Mouse (Mus musculus) myocyte (in vitro differentiated cells): ENCODE data around the gene Rapgef5. TPM values are rescaled to one million over a fixed set of nuclear protein-coding genes. Genes with fewer than 3 reads are reported as not detected.

ENCODE experiments used
- H3K27me3 ChIP-seq: one replicate; pipeline ENCODE4 v1.6.1; 2011; ENCODE audit not compliant: control insufficient read depth, insufficient read depth, insufficient read length
- H3K36me3 ChIP-seq: one replicate; pipeline ENCODE4 v1.6.1; 2011; ENCODE audit not compliant: control insufficient read depth, insufficient read depth
- H3K4me2 ChIP-seq: one replicate; pipeline ENCODE4 v1.6.1; 2011; ENCODE audit warnings: low read depth, control low read depth
- H3K4me3 ChIP-seq: one replicate; pipeline ENCODE4 v1.5.1; 2011; ENCODE audit warnings: mild to moderate bottlenecking, control low read depth, moderate library complexity
- H3K79me2 ChIP-seq: one replicate; pipeline ENCODE4 v1.6.1; 2011; ENCODE audit not compliant: control insufficient read depth, insufficient read depth
- H3ac ChIP-seq: one replicate; pipeline ENCODE4 v1.6.1; 2011; ENCODE audit not compliant: control insufficient read depth, insufficient read length
- CEBPB ChIP-seq: IDR thresholded peaks from 2 replicates; pipeline ENCODE4 v1.6.1; 2011; ENCODE audit warnings: mild to moderate bottlenecking, moderate library complexity; ENCODE audit not compliant: poor library complexity, insufficient read depth, severe bottlenecking
- E2F4 ChIP-seq: IDR thresholded peaks from one replicate; pipeline ENCODE4 v1.6.1; 2011; ENCODE audit warnings: mild to moderate bottlenecking, control low read depth, moderate library complexity; ENCODE audit not compliant: insufficient read depth
- MAX ChIP-seq: IDR thresholded peaks from one replicate; pipeline ENCODE4 v1.6.1; 2011; ENCODE audit warnings: low read depth, mild to moderate bottlenecking, control low read depth
- MYOD1 ChIP-seq, 3 experiments: IDR thresholded peaks; one replicate each; pipeline ENCODE4 v1.6.1; 2011; ENCODE audit warnings: control low read depth in 2 of 3, low read depth in 2 of 3, mild to moderate bottlenecking in 2 of 3, moderate library complexity in 1 of 3; ENCODE audit not compliant: insufficient read length in 2 of 3, control insufficient read depth in 1 of 3
- MYOG ChIP-seq, 3 experiments: IDR thresholded peaks; one replicate each; pipeline ENCODE4 v1.6.1; 2011; ENCODE audit warnings: control low read depth in 2 of 3, low read depth in 2 of 3, mild to moderate bottlenecking in 2 of 3; ENCODE audit not compliant: insufficient read length in 2 of 3, control insufficient read depth in 1 of 3, insufficient read depth in 1 of 3
- POLR2A ChIP-seq: IDR thresholded peaks from one replicate; pipeline ENCODE4 v1.6.1; 2011; ENCODE audit warnings: low read depth, mild to moderate bottlenecking, control low read depth, moderate library complexity; ENCODE audit not compliant: insufficient read length
- POLR2AphosphoS2 ChIP-seq: IDR thresholded peaks from one replicate; pipeline ENCODE4 v1.6.1; 2011; ENCODE audit warnings: low read depth, control low read depth; ENCODE audit not compliant: insufficient read length
- REST ChIP-seq: IDR thresholded peaks from one replicate; pipeline ENCODE4 v1.6.1; 2011; ENCODE audit warnings: mild to moderate bottlenecking, control low read depth, moderate library complexity; ENCODE audit not compliant: insufficient read depth, insufficient read length
- SRF ChIP-seq: IDR thresholded peaks from one replicate; pipeline ENCODE4 v1.6.1; 2011; ENCODE audit warnings: low read depth; ENCODE audit not compliant: control insufficient read depth, insufficient read length
- TCF12 ChIP-seq: IDR thresholded peaks from one replicate; pipeline ENCODE4 v1.6.1; 2011; ENCODE audit warnings: mild to moderate bottlenecking, control low read depth; ENCODE audit not compliant: poor library complexity, insufficient read depth, severe bottlenecking
- TCF3 ChIP-seq: IDR thresholded peaks from one replicate; pipeline ENCODE4 v1.6.1; 2011; ENCODE audit warnings: low read depth, control low read depth; ENCODE audit not compliant: insufficient read length
- USF1 ChIP-seq: IDR thresholded peaks from one replicate; pipeline ENCODE4 v1.6.1; 2011; ENCODE audit warnings: low read depth, mild to moderate bottlenecking, control low read depth, moderate library complexity
- polyA plus RNA-seq: library from polyadenylated mRNA; unstranded; fragments of >200 nt; fragmentation: generic; extraction: Trizol; gene quantifications from one replicate; pipeline ENCODE4 v1.2.1, GENCODE M21; 2012; ENCODE audit warnings: missing spikeins

Gene Rapgef5
- polyA plus RNA-seq, 1 experiment = 0.01 TPM

- H3K4me3 ChIP-seq = no peak overlapping the region
- no peak overlapping the region for H3ac ChIP-seq
- no peaks in the 10 kb centered on the region for H3K79me2 ChIP-seq
- H3K4me2 ChIP-seq = no peak overlapping the region
- H3K36me3 ChIP-seq = no peaks in the 10 kb centered on the region
- TF ChIP-seq REST (no peak), POLR2A (no peak), SRF (no peak), CEBPB (no peak), TCF3 (no peak), MYOD1 (IDR thresholded peaks at IDR 0.05; ENCODE audit: control insufficient read depth in 1 of 3, insufficient read length in 2 of 3, low read depth in 2 of 3) (no peak), TCF12 (no peak), MYOG (IDR thresholded peaks at IDR 0.05; ENCODE audit: control insufficient read depth in 1 of 3, insufficient read depth in 1 of 3, insufficient read length in 2 of 3, low read depth in 2 of 3) (no peak)
- no peaks in the 10 kb centered on the region for H3K27me3 ChIP-seq
Observed at GRCm38 (mm10) chr12:117561411-117562059, 45.3 kb downstream of the Rapgef5 start.

GRCm38 (mm10) chr12:117562085-117562484 is 45.8 kb downstream of the Rapgef5 start:
- TF ChIP-seq MAX (no peak), MYOD1 (IDR thresholded peaks at IDR 0.05; ENCODE audit: control insufficient read depth in 1 of 3, insufficient read length in 2 of 3, low read depth in 2 of 3) (no peak), POLR2A (no peak), SRF (no peak), MYOG (IDR thresholded peaks at IDR 0.05; ENCODE audit: control insufficient read depth in 1 of 3, insufficient read depth in 1 of 3, insufficient read length in 2 of 3, low read depth in 2 of 3) (no peak), USF1 (no peak), POLR2AphosphoS2 (no peak), CEBPB (no peak), REST (no peak), TCF12 (no peak), TCF3 (no peak), E2F4 (no peak)
- no peaks in the 10 kb centered on the region for H3K36me3 ChIP-seq
- no peak overlapping the region for H3K4me2 ChIP-seq
- no peaks in the 10 kb centered on the region for H3K79me2 ChIP-seq
- no peak overlapping the region for H3ac ChIP-seq
- H3K27me3 ChIP-seq = no peaks in the 10 kb centered on the region
- H3K4me3 ChIP-seq = no peak overlapping the region

- no peak overlapping the region for H3K4me2 ChIP-seq
- TF ChIP-seq MYOG (IDR thresholded peaks at IDR 0.05; ENCODE audit: control insufficient read depth in 1 of 3, insufficient read depth in 1 of 3, insufficient read length in 2 of 3, low read depth in 2 of 3) (no peak), POLR2AphosphoS2 (no peak), SRF (no peak)
- H3K36me3 ChIP-seq = no peaks in the 10 kb centered on the region
Observed at GRCm38 (mm10) chr12:117563859-117564258, 47.6 kb downstream of the Rapgef5 start.

GRCm38 (mm10) chr12:117566298-117566697 is 50.0 kb downstream of the Rapgef5 start:
- Histone ChIP-seq H3K36me3 (no peaks in the 10 kb centered on the region), H3K4me3 (no peak overlapping the region), H3K79me2 (no peaks in the 10 kb centered on the region), H3ac (no peak overlapping the region), H3K4me2 (no peak overlapping the region), H3K27me3 (no peaks in the 10 kb centered on the region)
- TF ChIP-seq MAX = no peak
- no peak for TF ChIP-seq MYOG (IDR thresholded peaks at IDR 0.05; ENCODE audit: control insufficient read depth in 1 of 3, insufficient read depth in 1 of 3, insufficient read length in 2 of 3, low read depth in 2 of 3)
- no peak for TF ChIP-seq POLR2AphosphoS2
- no peak for TF ChIP-seq TCF12
- no peak for TF ChIP-seq USF1
- TF ChIP-seq TCF3 = no peak

More at GRCm38 (mm10) chr12:117563859-117564258, 47.6 kb downstream of the Rapgef5 start:
- Histone ChIP-seq H3ac (no peak overlapping the region), H3K79me2 (no peaks in the 10 kb centered on the region), H3K4me3 (no peak overlapping the region), H3K27me3 (no peaks in the 10 kb centered on the region)

- Histone ChIP-seq H3K4me2 (no peak overlapping the region), H3K27me3 (no peaks in the 10 kb centered on the region), H3K79me2 (no peaks in the 10 kb centered on the region), H3ac (no peak overlapping the region), H3K4me3 (no peak overlapping the region), H3K36me3 (no peaks in the 10 kb centered on the region)
- TF ChIP-seq TCF3 = no peak
- TF ChIP-seq CEBPB = no peak
- TF ChIP-seq USF1 = no peak
- TF ChIP-seq MYOD1 (IDR thresholded peaks at IDR 0.05; ENCODE audit: control insufficient read depth in 1 of 3, insufficient read length in 2 of 3, low read depth in 2 of 3) = no peak
Observed at GRCm38 (mm10) chr12:117569671-117570070, 53.4 kb downstream of the Rapgef5 start.
